Mouse (Mus musculus) intestine, embryonic 14.5 days (tissue): Measurements from ENCODE around the gene Pcdh9. TPM values are rescaled to one million over a fixed set of nuclear protein-coding genes. Genes with fewer than 3 reads are reported as not detected.

ENCODE experiments used
- ATAC-seq: fragments of 200-750 bp; cut with Nextera tagmentation; replicated peaks from 2 replicates; pipeline ENCODE4 v1.8.0; 2017; ENCODE audit warnings: low read depth, moderate number of reproducible peaks, moderate TSS enrichment, moderate library complexity; ENCODE audit not compliant: low FRiP score, low TSS enrichment
- DNase-seq: peaks from one replicate; pipeline ENCODE4 v3.0.0-alpha.2; 2018; ENCODE audit warnings: low spot score
- H3K27ac ChIP-seq: fragments of 300-500 bp; sonication (generic); 2 replicates; pipeline ENCODE4 v1.5.1; 2014; ENCODE audit warnings: low read depth, mild to moderate bottlenecking, control low read depth
- H3K27me3 ChIP-seq: fragments of 300-500 bp; sonication (generic); replicated peaks from 2 replicates; pipeline ENCODE4 v1.6.1; 2014; ENCODE audit warnings: low read length, control low read depth; ENCODE audit not compliant: control insufficient read depth, insufficient read depth
- H3K36me3 ChIP-seq: fragments of 300-500 bp; sonication (generic); 2 replicates; pipeline ENCODE4 v1.6.1; 2014; ENCODE audit warnings: low read length, control low read depth; ENCODE audit not compliant: control insufficient read depth, insufficient read depth
- H3K4me1 ChIP-seq: fragments of 300-500 bp; sonication (generic); replicated peaks from 2 replicates; pipeline ENCODE4 v1.6.1; 2014; ENCODE audit warnings: low read length, control low read depth, mixed read lengths; ENCODE audit not compliant: control insufficient read depth, insufficient read depth
- H3K4me2 ChIP-seq: fragments of 300-500 bp; sonication (generic); 2 replicates; pipeline ENCODE4 v1.6.1; 2014; ENCODE audit warnings: low read length
- H3K4me3 ChIP-seq: fragments of 300-500 bp; sonication (generic); 2 replicates; pipeline ENCODE4 v1.5.1; 2014; ENCODE audit warnings: low read depth, low read length, control low read depth, mixed read lengths
- H3K9ac ChIP-seq: fragments of 300-500 bp; sonication (generic); 2 replicates; pipeline ENCODE4 v1.6.1; 2014; ENCODE audit warnings: mild to moderate bottlenecking, low read length
- H3K9me3 ChIP-seq: fragments of 300-500 bp; sonication (generic); 2 replicates; pipeline ENCODE4 v1.6.1; 2016; ENCODE audit warnings: low read length, control low read depth; ENCODE audit not compliant: control insufficient read depth
- WGBS: fragments of 180-500 bp; shearing (Covaris S2); extraction: QIAGEN DNeasy Blood & Tissue Kit; methylation state at CpG from one replicate; pipeline ENCODE4 v1.1.7; 2014; 5-methylcytosine and 5-hydroxymethylcytosine counted together
- polyA plus RNA-seq: library from polyadenylated mRNA; unstranded; fragments of >200 nt; fragmentation: Nextera tagmentation; extraction: Ambion mirVana; gene quantifications from 2 replicates; pipeline ENCODE4 v1.2.1, GENCODE M21; 2014

The Pcdh9 gene
- polyA plus RNA-seq, 1 experiment from 2014 or later = 23.3 TPM

DNA sequence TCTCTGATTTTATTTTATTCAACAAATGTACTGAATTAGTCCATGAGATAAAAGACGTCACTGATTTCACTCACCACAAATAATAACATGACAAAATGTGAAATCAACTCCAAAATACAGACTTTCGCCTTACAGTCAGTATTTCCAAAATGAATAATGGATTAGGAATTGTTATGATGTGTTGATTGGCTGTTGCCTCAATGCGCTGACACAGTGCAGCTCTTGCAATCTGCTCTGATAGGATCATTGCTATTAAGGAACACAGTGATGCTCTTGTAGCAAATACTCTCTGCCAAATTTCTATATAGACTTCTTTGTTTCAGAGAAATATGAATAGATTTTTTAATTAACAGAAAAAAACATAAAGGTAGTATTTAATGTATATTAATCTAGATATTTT is 373.8 kb downstream of the Pcdh9 start:
- H3K4me1 ChIP-seq = no peaks in the 10 kb centered on the region
- no peak overlapping the region for H3K4me3 ChIP-seq
- H3K9ac ChIP-seq = no peak overlapping the region
- no peak overlapping the region for H3K27ac ChIP-seq
- no peak for DNase-seq
- ATAC-seq = no peak
- no peak overlapping the region for H3K4me2 ChIP-seq
- no peaks in the 10 kb centered on the region for H3K27me3 ChIP-seq
- no peaks in the 10 kb centered on the region for H3K9me3 ChIP-seq
- no peaks in the 10 kb centered on the region for H3K36me3 ChIP-seq
- WGBS = 90% methylated on average over 3 of the region's 3 CpGs

GRCm38 (mm10) chr14:93506107-93506506 is 384.4 kb downstream of the Pcdh9 start:
- DNase-seq = no peak
- no peaks in the 10 kb centered on the region for H3K4me1 ChIP-seq
- no peaks in the 10 kb centered on the region for H3K9me3 ChIP-seq
- ATAC-seq = no peak
- no peak overlapping the region for H3K4me2 ChIP-seq
- no peak overlapping the region for H3K9ac ChIP-seq
- no peak overlapping the region for H3K4me3 ChIP-seq
- no peaks in the 10 kb centered on the region for H3K27me3 ChIP-seq
- H3K27ac ChIP-seq = no peak overlapping the region
- no peaks in the 10 kb centered on the region for H3K36me3 ChIP-seq

DNA sequence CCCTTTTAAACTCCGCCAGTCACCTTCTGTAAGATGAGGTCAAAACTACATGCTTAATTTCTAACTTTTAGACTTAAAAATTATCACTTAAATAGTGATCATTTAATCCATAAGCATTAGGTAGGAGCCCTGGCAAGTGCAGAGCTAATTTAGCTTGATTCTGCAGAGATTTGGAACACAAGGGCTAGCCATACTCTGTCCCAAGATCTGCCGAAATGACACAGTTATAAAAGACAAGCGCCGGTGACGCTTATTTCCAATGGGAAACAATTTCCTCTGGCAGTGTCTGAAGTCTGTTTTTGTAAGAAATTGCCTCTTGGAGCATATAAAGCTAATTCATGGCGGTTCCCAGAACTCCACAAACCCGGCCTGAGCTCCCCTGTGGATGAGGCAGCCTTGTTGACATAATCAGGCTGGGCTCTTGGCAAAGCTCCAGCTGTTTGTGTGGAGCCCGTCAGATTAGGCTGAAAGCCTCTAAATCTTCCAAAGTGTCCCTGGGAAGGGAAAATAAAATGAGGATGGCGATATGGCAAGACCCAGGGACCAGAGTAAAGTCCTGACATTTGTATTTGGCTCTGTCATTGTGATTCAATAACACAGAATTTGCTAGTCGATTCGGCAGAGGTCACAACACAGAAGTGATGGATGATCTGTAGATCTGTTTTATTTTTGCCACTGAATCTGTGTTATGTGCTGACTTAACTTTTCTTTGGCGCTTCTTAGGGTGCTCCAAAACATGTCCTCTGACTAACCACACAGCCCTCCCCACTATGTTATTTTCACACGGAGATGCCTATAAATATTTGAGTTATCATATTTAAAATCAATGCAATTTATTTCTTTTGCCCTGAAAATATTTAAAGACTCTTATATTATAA is 391.4 kb downstream of the Pcdh9 start:
- Histone ChIP-seq H3K4me1 (peaks cover 6% of the 10 kb centered on the region; the same call in 1 of the 2 replicates), H3K4me2 (peak overlapping the region; percentile 25), H3K9me3 (no peaks in the 10 kb centered on the region), H3K4me3 (no peak overlapping the region), H3K36me3 (no peaks in the 10 kb centered on the region), H3K27me3 (no peaks in the 10 kb centered on the region), H3K27ac (no peak overlapping the region), H3K9ac (no peak overlapping the region)
- peak; percentile 72 for DNase-seq
- WGBS = 24% methylated on average over 13 of the region's 13 CpGs
- no peak; the same call in 1 of the 2 replicates for ATAC-seq

- H3K4me3 ChIP-seq = no peak overlapping the region
- H3K4me2 ChIP-seq = no peak overlapping the region
- H3K9me3 ChIP-seq = no peaks in the 10 kb centered on the region
- no peaks in the 10 kb centered on the region for H3K27me3 ChIP-seq
- no peaks in the 10 kb centered on the region for H3K4me1 ChIP-seq
- no peak overlapping the region for H3K9ac ChIP-seq
- H3K27ac ChIP-seq = no peak overlapping the region
- H3K36me3 ChIP-seq = no peaks in the 10 kb centered on the region
- DNase-seq = no peak
- no peak for ATAC-seq
- 47% methylated on average over 2 of the region's 2 CpGs for WGBS
Measured at GRCm38 (mm10) chr14:93474991-93475390, 415.5 kb downstream of the Pcdh9 start.

DNA sequence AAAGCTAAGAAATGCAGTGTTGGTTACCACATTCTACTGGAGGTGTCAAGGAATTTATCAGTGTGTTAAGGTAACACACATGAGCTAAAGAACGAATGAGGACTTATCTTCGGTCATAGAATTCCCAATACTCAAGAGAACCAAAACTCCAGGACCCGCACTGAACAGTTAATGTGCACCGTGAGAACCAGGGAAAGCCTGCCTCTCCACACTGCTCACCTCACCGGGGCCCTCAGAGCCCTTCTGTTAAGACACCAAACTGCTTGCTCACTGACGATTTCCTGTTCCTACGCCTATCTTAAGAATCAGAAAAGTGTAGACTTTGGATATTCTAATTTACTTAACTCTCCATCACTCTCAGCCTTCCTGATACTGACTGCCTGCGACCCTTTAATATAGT is 418.0 kb downstream of the Pcdh9 start:
- WGBS = 90% methylated on average over 8 of the region's 8 CpGs
- Histone ChIP-seq H3K4me3 (no peak overlapping the region), H3K9ac (no peak overlapping the region), H3K4me2 (no peak overlapping the region), H3K4me1 (no peaks in the 10 kb centered on the region), H3K27me3 (no peaks in the 10 kb centered on the region), H3K36me3 (no peaks in the 10 kb centered on the region), H3K9me3 (no peaks in the 10 kb centered on the region), H3K27ac (no peak overlapping the region)
- no peak for ATAC-seq
- DNase-seq = no peak

DNA sequence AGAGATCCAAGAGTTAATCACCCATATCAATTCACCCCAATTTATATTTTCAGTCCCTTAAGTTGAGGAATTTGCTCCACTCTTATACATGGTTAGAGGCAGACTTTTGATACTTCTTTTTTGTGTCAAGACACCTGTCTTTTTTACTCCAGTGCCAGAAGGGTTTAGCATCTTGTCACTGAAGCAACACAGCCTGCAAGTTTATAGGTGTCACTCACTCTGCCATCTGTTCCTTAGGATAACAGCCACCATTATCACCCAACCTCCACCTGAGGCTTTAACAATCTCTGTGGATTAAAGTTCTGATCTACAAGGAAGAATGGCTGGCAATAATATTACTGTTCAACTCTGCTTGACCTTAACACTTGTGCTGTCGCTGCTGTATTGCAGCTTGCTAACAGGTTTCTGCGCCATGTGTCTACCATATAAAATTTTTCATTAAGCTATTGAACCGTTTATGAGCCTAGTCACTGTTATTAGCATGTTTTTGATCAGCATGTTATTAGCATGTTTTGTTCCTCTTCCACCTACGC is 427.1 kb downstream of the Pcdh9 start:
- H3K4me2 ChIP-seq = no peak overlapping the region
- H3K36me3 ChIP-seq = no peaks in the 10 kb centered on the region
- no peak overlapping the region for H3K27ac ChIP-seq
- no peak overlapping the region for H3K4me3 ChIP-seq
- no peaks in the 10 kb centered on the region for H3K27me3 ChIP-seq
- 88% methylated on average over 4 of the region's 4 CpGs for WGBS
- no peaks in the 10 kb centered on the region for H3K9me3 ChIP-seq
- ATAC-seq (no peak), DNase-seq (no peak)
- H3K4me1 ChIP-seq = no peaks in the 10 kb centered on the region
- H3K9ac ChIP-seq = no peak overlapping the region

DNA sequence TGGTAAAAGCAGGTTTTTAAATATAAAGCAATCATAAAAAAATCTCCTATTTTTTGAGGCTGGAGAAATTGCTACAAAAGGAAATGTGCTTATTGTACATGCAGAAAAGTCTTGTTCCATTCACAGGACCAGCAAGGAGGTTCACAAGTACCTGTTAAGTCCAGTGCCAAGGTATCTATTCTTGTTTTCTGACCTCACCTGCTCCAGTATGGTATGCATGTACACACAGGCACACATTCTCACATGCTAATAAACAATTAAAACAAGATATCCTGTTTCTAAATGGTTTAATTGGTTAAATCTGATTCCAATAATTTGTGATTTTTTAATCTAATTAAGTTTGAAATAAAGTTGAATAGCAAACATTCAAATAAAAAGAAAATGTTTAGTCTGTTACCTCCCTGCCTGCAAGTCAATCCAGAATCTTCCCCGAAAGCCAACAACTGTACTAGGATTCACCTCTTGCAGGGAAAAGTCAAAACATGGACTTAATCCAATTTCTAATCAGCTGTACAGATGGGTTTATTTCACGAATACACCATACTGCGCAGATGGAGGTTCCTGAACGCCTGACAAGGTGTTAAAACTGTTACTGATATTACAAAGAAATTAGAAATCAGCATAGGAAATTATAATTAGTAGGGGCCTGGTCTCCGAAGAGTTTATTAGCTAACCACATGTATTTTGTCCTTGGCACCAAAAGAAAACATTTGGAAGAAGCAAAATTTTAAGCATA is 439.4 kb downstream of the Pcdh9 start:
- no peak for DNase-seq
- H3K4me1 ChIP-seq = no peaks in the 10 kb centered on the region
- no peaks in the 10 kb centered on the region for H3K36me3 ChIP-seq
- no peak overlapping the region for H3K4me3 ChIP-seq
- no peak for ATAC-seq
- H3K27ac ChIP-seq = no peak overlapping the region
- 84% methylated on average over 5 of the region's 5 CpGs for WGBS
- no peak overlapping the region for H3K9ac ChIP-seq
- no peaks in the 10 kb centered on the region for H3K9me3 ChIP-seq
- no peak overlapping the region for H3K4me2 ChIP-seq
- H3K27me3 ChIP-seq = no peaks in the 10 kb centered on the region

- Histone ChIP-seq H3K4me1 (no peaks in the 10 kb centered on the region), H3K9ac (no peak overlapping the region), H3K4me2 (no peak overlapping the region), H3K36me3 (no peaks in the 10 kb centered on the region), H3K9me3 (no peaks in the 10 kb centered on the region), H3K27me3 (no peaks in the 10 kb centered on the region), H3K27ac (no peak overlapping the region), H3K4me3 (no peak overlapping the region)
- WGBS = 83% methylated on average over 2 of the region's 2 CpGs
- ATAC-seq = no peak
- no peak for DNase-seq
Measured at GRCm38 (mm10) chr14:93441852-93442251, 448.6 kb downstream of the Pcdh9 start.
